Mouse (Mus musculus): ENCODE data around the gene Hivep2. TPM values are rescaled to one million over a fixed set of nuclear protein-coding genes. Genes with fewer than 3 reads are reported as not detected.

Hivep2 gene
- total and polyA plus RNA-seq, 2 experiments from 2014 or later = 10.8 to 37.5 TPM

DNA sequence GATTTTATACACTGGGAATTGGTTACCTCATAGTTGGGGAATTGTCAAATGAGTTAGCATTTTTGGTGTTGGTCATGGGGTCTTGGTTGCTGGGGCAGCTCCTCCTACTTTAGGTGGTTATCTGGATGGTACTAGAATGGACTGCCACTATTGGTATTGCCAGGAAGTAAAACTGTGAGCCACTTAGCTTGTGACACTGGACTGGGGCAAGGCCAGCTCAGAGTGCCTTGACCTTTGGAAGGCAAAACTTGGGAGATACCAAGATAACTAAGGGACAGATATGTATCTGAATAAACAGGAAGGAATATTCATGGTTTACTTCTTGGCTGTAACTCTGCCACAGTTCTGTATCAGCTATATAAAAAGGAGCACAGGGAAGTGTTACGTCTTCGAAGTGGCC lies 20.7 kb downstream of the Hivep2 start:
- WGBS = 84% methylated on average over 2 of the region's 2 CpGs
- Histone ChIP-seq H3K9me3 (ENCODE audit: low read length) (no peaks in the 10 kb centered on the region), H3K9ac (replicated peaks; ENCODE audit: low read length, poor library complexity, severe bottlenecking) (no peak overlapping the region), H3K4me2 (ENCODE audit: low read depth, low read length, poor library complexity, severe bottlenecking) (no peak overlapping the region), H3K27me3 (ENCODE audit: insufficient read depth, low read length) (no peaks in the 10 kb centered on the region), H3K4me3 (ENCODE audit: low read depth, low read length) (no peak overlapping the region), H3K36me3 (ENCODE audit: insufficient read depth, low read length) (no peaks in the 10 kb centered on the region), H3K4me1 (ENCODE audit: insufficient read depth, low read length) (no peaks in the 10 kb centered on the region), H3K27ac (ENCODE audit: low read depth, low read length) (no peak overlapping the region)
- no peak for ATAC-seq (ENCODE audit: low FRiP score)
- DNase-seq (ENCODE audit: low spot score) = no peak
- no peak for TF ChIP-seq CTCF (IDR thresholded peaks at IDR 0.05)

DNA sequence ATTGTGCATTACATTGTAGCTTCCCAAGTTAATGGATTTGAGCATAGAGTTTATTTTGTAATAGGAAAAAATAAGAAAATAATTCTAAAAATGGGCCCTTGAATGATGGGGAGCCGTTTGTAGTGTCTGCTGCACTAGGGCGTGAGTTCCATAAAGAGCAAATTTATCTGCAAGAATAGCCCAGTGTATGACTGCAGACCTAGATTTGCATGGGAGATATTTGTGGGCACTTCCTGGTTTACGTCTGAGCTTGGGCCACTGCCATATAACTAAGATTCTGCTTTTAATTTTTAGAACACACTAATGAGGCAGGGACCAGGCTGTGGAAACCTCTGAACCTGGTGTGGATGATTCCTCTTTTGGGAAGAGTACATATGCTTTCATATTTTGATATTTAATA lies 21.5 kb downstream of the Hivep2 start:
- no peaks in the 10 kb centered on the region for H3K4me1 ChIP-seq (ENCODE audit: insufficient read depth, low read length)
- no peak overlapping the region for H3K9ac ChIP-seq (replicated peaks; ENCODE audit: low read length, poor library complexity, severe bottlenecking)
- H3K9me3 ChIP-seq (ENCODE audit: low read length) = no peaks in the 10 kb centered on the region
- ATAC-seq (ENCODE audit: low FRiP score) (no peak), DNase-seq (ENCODE audit: low spot score) (no peak)
- no peak overlapping the region for H3K27ac ChIP-seq (ENCODE audit: low read depth, low read length)
- no peaks in the 10 kb centered on the region for H3K27me3 ChIP-seq (ENCODE audit: insufficient read depth, low read length)
- WGBS = 89% methylated on average over 3 of the region's 3 CpGs
- no peak for TF ChIP-seq CTCF (IDR thresholded peaks at IDR 0.05)
- no peak overlapping the region for H3K4me2 ChIP-seq (ENCODE audit: low read depth, low read length, poor library complexity, severe bottlenecking)
- no peak overlapping the region for H3K4me3 ChIP-seq (ENCODE audit: low read depth, low read length)
- no peaks in the 10 kb centered on the region for H3K36me3 ChIP-seq (ENCODE audit: insufficient read depth, low read length)

DNA sequence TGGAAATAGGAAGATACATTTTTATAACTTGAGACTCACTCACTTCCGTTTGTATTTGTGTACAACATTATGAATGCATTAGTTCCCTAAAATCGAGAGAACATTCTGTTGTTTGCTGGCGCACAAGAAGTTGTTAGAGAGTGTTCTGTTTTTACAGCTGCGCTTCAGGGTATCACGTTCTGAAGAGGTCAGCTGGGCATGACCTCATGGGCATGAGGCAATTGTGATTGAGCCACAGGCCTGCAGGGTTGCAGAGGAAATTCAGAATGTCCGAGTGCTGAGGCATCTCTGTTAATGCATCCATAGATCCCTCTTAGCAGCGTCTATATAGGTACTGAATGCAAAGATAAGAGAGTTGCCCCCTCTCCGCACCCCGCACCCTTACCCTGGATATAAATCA lies 22.4 kb downstream of the Hivep2 start:
- no peak overlapping the region for H3K27ac ChIP-seq (ENCODE audit: low read depth, low read length)
- no peak overlapping the region for H3K9ac ChIP-seq (replicated peaks; ENCODE audit: low read length, poor library complexity, severe bottlenecking)
- no peak overlapping the region for H3K4me3 ChIP-seq (ENCODE audit: low read depth, low read length)
- H3K27me3 ChIP-seq (ENCODE audit: insufficient read depth, low read length) = no peaks in the 10 kb centered on the region
- no peak for ATAC-seq (ENCODE audit: low FRiP score)
- H3K9me3 ChIP-seq (ENCODE audit: low read length) = no peaks in the 10 kb centered on the region
- WGBS = 73% methylated on average over 9 of the region's 9 CpGs
- DNase-seq (ENCODE audit: low spot score) = no peak
- no peak for TF ChIP-seq CTCF (IDR thresholded peaks at IDR 0.05)
- no peaks in the 10 kb centered on the region for H3K36me3 ChIP-seq (ENCODE audit: insufficient read depth, low read length)
- H3K4me2 ChIP-seq (ENCODE audit: low read depth, low read length, poor library complexity, severe bottlenecking) = no peak overlapping the region
- no peaks in the 10 kb centered on the region for H3K4me1 ChIP-seq (ENCODE audit: insufficient read depth, low read length)

DNA sequence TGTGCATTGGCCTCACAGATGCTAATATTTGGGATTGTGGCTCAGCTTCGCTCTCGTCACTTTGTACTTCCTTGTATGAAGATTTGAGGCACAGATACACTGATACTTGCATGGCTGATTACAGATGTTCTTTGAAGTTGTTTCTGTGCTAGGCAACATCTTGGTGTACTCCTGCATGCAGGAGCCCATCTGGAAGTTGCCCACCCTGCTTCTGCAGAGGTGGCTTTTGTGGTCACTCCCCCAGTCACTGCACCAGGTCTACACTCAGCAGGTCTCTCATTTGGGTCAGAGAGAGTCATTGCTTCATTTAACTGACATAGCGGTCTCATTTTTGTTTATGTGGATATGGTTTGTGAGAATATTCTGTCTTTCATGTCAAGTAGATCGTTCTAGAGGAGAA lies 22.9 kb downstream of the Hivep2 start:
- no peaks in the 10 kb centered on the region for H3K4me1 ChIP-seq (ENCODE audit: insufficient read depth, low read length)
- H3K9ac ChIP-seq (replicated peaks; ENCODE audit: low read length, poor library complexity, severe bottlenecking) = no peak overlapping the region
- no peaks in the 10 kb centered on the region for H3K36me3 ChIP-seq (ENCODE audit: insufficient read depth, low read length)
- no peaks in the 10 kb centered on the region for H3K27me3 ChIP-seq (ENCODE audit: insufficient read depth, low read length)
- no peak overlapping the region for H3K4me3 ChIP-seq (ENCODE audit: low read depth, low read length)
- no peak for ATAC-seq (ENCODE audit: low FRiP score)
- DNase-seq (ENCODE audit: low spot score) = no peak
- TF ChIP-seq CTCF (IDR thresholded peaks at IDR 0.05) = no peak
- H3K27ac ChIP-seq (ENCODE audit: low read depth, low read length) = no peak overlapping the region
- H3K9me3 ChIP-seq (ENCODE audit: low read length) = no peaks in the 10 kb centered on the region
- WGBS = 94% methylated on average over 4 of the region's 4 CpGs
- no peak overlapping the region for H3K4me2 ChIP-seq (ENCODE audit: low read depth, low read length, poor library complexity, severe bottlenecking)

DNA sequence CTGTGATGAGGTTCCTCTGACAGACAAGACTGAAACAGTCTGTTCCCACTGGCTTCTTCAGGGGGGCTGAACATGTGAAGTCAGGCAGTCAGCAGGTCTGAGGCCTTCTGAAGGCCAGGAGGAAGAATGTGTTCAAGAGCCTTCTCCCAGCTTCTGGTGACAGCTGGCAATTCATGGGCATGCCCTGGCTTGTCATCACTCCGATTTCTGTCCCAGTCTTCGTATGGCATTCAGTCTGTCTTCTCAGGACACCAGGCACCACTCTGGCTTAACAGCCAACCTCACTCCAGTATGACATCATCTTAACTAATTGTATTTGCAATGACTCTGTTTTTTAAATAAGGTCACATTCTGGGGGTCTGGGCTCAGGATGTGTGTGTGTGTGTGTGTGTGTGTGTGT lies 25.0 kb downstream of the Hivep2 start:
- 88% methylated on average over 2 of the region's 2 CpGs for WGBS
- H3K4me3 ChIP-seq (ENCODE audit: low read depth, low read length) = no peak overlapping the region
- no peak for ATAC-seq (ENCODE audit: low FRiP score)

DNA sequence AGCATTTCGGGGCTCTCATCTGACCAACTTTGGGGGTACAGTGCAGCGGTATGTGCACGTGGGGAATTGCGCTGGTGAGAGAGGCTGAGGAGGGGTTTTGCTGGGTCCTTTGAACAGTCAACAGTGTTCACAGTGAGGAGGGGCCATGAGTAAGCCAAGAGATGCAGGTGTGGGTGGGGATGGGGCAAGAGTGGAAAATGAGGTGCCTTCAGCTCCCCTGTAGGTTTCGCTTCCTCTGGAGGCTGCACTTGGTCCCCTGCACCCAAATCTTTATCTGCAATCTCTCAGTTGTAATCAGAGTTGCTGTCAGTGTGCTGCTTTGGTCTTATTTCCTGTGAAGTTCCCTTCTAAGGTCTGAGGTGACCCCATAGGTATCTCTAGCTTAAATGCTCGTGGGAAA lies 27.5 kb downstream of the Hivep2 start:
- no peak for DNase-seq (ENCODE audit: low spot score)

More for the DNA sequence above, 25.0 kb downstream of the Hivep2 start:
- H3K9me3 ChIP-seq (ENCODE audit: low read length) = no peaks in the 10 kb centered on the region
- TF ChIP-seq CTCF (IDR thresholded peaks at IDR 0.05) = no peak
- no peaks in the 10 kb centered on the region for H3K4me1 ChIP-seq (ENCODE audit: insufficient read depth, low read length)
- DNase-seq (ENCODE audit: low spot score) = no peak
- no peak overlapping the region for H3K27ac ChIP-seq (ENCODE audit: low read depth, low read length)
- H3K27me3 ChIP-seq (ENCODE audit: insufficient read depth, low read length) = no peaks in the 10 kb centered on the region
- H3K9ac ChIP-seq (replicated peaks; ENCODE audit: low read length, poor library complexity, severe bottlenecking) = no peak overlapping the region
- no peak overlapping the region for H3K4me2 ChIP-seq (ENCODE audit: low read depth, low read length, poor library complexity, severe bottlenecking)
- H3K36me3 ChIP-seq (ENCODE audit: insufficient read depth, low read length) = no peaks in the 10 kb centered on the region

More for the DNA sequence above, 27.5 kb downstream of the Hivep2 start:
- no peak overlapping the region for H3K4me3 ChIP-seq (ENCODE audit: low read depth, low read length)
- no peaks in the 10 kb centered on the region for H3K9me3 ChIP-seq (ENCODE audit: low read length)
- H3K4me1 ChIP-seq (ENCODE audit: insufficient read depth, low read length) = no peaks in the 10 kb centered on the region
- 87% methylated on average over 6 of the region's 6 CpGs for WGBS
- TF ChIP-seq CTCF (IDR thresholded peaks at IDR 0.05) = no peak
- no peak overlapping the region for H3K27ac ChIP-seq (ENCODE audit: low read depth, low read length)
- no peak overlapping the region for H3K4me2 ChIP-seq (ENCODE audit: low read depth, low read length, poor library complexity, severe bottlenecking)
- no peaks in the 10 kb centered on the region for H3K27me3 ChIP-seq (ENCODE audit: insufficient read depth, low read length)
- H3K9ac ChIP-seq (replicated peaks; ENCODE audit: low read length, poor library complexity, severe bottlenecking) = no peak overlapping the region
- no peak for ATAC-seq (ENCODE audit: low FRiP score)
- H3K36me3 ChIP-seq (ENCODE audit: insufficient read depth, low read length) = no peaks in the 10 kb centered on the region
